Mouse (Mus musculus): ENCODE data around the gene Tac2. TPM values are rescaled to one million over a fixed set of nuclear protein-coding genes. Genes with fewer than 3 reads are reported as not detected.

Gene Tac2
- total RNA-seq (2023) = not detected

GRCm38 (mm10) chr10:127724178-127724577, at the start of gene Tac2:
Gene Tac2, plus strand, starts transcription at chr10:127724478.

GRCm38 (mm10) chr10:127704766-127705220, 19.5 kb upstream of the Tac2 start, which contains the start of gene Myo1a:
Gene Myo1a, plus strand, starts transcription at chr10:127705170.

GRCm38 (mm10) chr10:127739083-127739660, 14.9 kb downstream of the Tac2 start, which contains the start of gene Zbtb39:
Gene Zbtb39, plus strand, starts transcription at chr10:127739538.

GRCm38 (mm10) chr10:127751548-127751947, 27.3 kb downstream of the Tac2 start, which contains the start of gene Gpr182:
Gene Gpr182, minus strand, starts transcription at chr10:127751732.

GRCm38 (mm10) chr10:127759181-127760110, 35.2 kb downstream of the Tac2 start, which contains the start of the genes Rdh1 and Rdh16f1:
Gene Rdh1, plus strand, starts transcription at chr10:127759721.
Gene Rdh16f1, plus strand, starts transcription at chr10:127759787.

GRCm38 (mm10) chr10:127776011-127776410, 51.7 kb downstream of the Tac2 start, which contains the start of gene Rdh9:
Gene Rdh9, plus strand, starts transcription at chr10:127776386.

Other genes with a start within 250 kb of the Tac2 start
- gene Stac3, start 222.8 kb upstream of the Tac2 start, total RNA-seq (2023) = 1 to 10 TPM; 1.0 to 3.7 TPM
- gene Ndufa4l2, start 209.5 kb upstream of the Tac2 start, total RNA-seq (2023) = not detected
- 10 to 100 TPM; 12.1 to 12.7 TPM for gene Shmt2, start 202.0 kb upstream of the Tac2 start, total RNA-seq (2023)
- gene Nxph4, start 189.9 kb upstream of the Tac2 start, total RNA-seq (2023) = not detected
- 100 to 1,000 TPM; 860 to 920 TPM for gene Lrp1, start 103.3 kb upstream of the Tac2 start, total RNA-seq (2023)
- gene Stat6, start 81.5 kb upstream of the Tac2 start, total RNA-seq (2023) = 100 to 1,000 TPM; 278 to 289 TPM
- gene Nemp1, start 57.6 kb upstream of the Tac2 start, total RNA-seq (2023) = 1 to 10 TPM; 6.8 to 6.9 TPM
- gene Nab2, start 55.9 kb upstream of the Tac2 start, total RNA-seq (2023) = 10 to 100 TPM; 18.2 to 18.5 TPM
- not detected for gene Myo1a, start 19.3 kb upstream of the Tac2 start, total RNA-seq (2023)
- gene Zbtb39, start 15.1 kb downstream of the Tac2 start, total RNA-seq (2023) = 10 to 100 TPM; 11.1 to 13.0 TPM
- not detected for gene Gpr182, start 27.3 kb downstream of the Tac2 start, total RNA-seq (2023)
- gene Rdh1, start 35.2 kb downstream of the Tac2 start, total RNA-seq (2023) = not detected
- gene Rdh16f1, start 35.3 kb downstream of the Tac2 start, total RNA-seq (2023) = not detected
- gene Rdh9, start 51.9 kb downstream of the Tac2 start, total RNA-seq (2023) = not detected
- not detected for gene Rdh16, start 76.7 kb downstream of the Tac2 start, total RNA-seq (2023)
- gene Rdh19, start 125.5 kb downstream of the Tac2 start, total RNA-seq (2023) = not detected
- gene Rdh16f2, start 142.0 kb downstream of the Tac2 start, total RNA-seq (2023) = not detected
- not detected for gene Rdh7, start 164.3 kb downstream of the Tac2 start, total RNA-seq (2023)
- not detected for gene Sdr9c7, start 174.0 kb downstream of the Tac2 start, total RNA-seq (2023)